In the genomic region with DNA sequence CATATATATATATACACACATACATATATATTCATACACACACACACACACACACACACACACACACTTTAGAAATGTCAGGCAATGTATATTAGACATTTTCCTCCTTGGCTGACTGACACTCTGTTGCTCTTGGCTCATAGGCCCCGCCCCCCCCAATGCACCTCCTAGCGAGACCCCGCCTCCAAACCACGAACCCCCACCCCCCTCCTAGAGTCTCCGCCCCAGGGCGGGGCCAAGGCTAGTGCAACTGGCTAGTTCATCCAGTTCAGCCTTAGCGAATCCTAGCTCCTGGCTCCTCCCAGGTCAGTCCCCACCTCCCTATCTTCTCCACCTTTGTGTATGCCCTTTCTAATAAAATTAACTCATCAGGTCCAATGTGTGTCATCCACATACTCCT, we compare ENCODE assay signal across 25 mouse cellular contexts. TPM values are rescaled to one million over a fixed set of nuclear protein-coding genes. Genes with fewer than 3 reads are reported as not detected.
DNase-seq lines count a peak whose midpoint lies in the region; ATAC-seq lines count a peak whose summit lies in the region.
"Had no signal": no experiment of that assay in that cellular context is flagged by ENCODE, and none has a peak within 500 bp of the region (broad histone marks: within the 10 kb centered on the region; RNA-seq: fewer than 3 reads in every experiment).

No protein-coding gene starts in this region.

- no peaks in the 10 kb centered on the region for H3K9me3 ChIP-seq in kidney, embryonic 15.5 days (replicated peaks)
- H3K9me3 ChIP-seq in liver, embryonic 13.5 days (replicated peaks) = no peaks in the 10 kb centered on the region
- H3K9me3 ChIP-seq: embryonic facial prominence, embryonic 15.5 days; heart, embryonic 15.5 days; hindbrain, embryonic 13.5 days; lung, embryonic 15.5 days; megakaryocyte, embryonic 14.5 days; midbrain, embryonic 15.5 days; neural tube, embryonic 12.5 days had no signal

- H3K4me1 ChIP-seq in kidney, embryonic 15.5 days = no peaks in the 10 kb centered on the region
- no peaks in the 10 kb centered on the region for H3K4me1 ChIP-seq in liver, embryonic 13.5 days (replicated peaks)
- H3K4me1 ChIP-seq: embryonic facial prominence, embryonic 15.5 days; heart, embryonic 15.5 days; hindbrain, embryonic 13.5 days; lung, embryonic 15.5 days; midbrain, embryonic 15.5 days; neural tube, embryonic 12.5 days had no signal

- DNase-seq in kidney, postnatal 4 days = no peak
- DNase-seq in 3134 (ENCODE audit: extremely low read depth, insufficient read length, low spot score) (peak; percentile 14), 416B (ENCODE audit: low read depth) (peak; percentile 3)
- DNase-seq in liver, embryonic 13.5 days = peak; percentile 1
- no peak for DNase-seq in urinary bladder, postnatal 4 days (ENCODE audit: low spot score in 2 of 2)
- DNase-seq in kidney, adult 18-20 months = no peak
- DNase-seq: adrenal gland, adult 2 months; cerebellum, adult 11-12 months; gastrocnemius, postnatal 36 days; heart, postnatal 36 days; kidney, adult 11 months; left cerebral cortex, postnatal 4 days; lung, postnatal 36 days; thymus, adult 2 months had no signal

- H3K27me3 ChIP-seq in kidney, embryonic 15.5 days = no peaks in the 10 kb centered on the region
- H3K27me3 ChIP-seq in liver, embryonic 13.5 days = no peaks in the 10 kb centered on the region
- H3K27me3 ChIP-seq: embryonic facial prominence, embryonic 15.5 days; heart, embryonic 15.5 days; hindbrain, embryonic 13.5 days; lung, embryonic 15.5 days; midbrain, embryonic 15.5 days; neural tube, embryonic 12.5 days had no signal

- H3K4me3 ChIP-seq in kidney, embryonic 15.5 days (replicated peaks) = no peak overlapping the region
- no peak overlapping the region for H3K4me3 ChIP-seq in liver, embryonic 13.5 days (replicated peaks)
- H3K4me3 ChIP-seq: embryonic facial prominence, embryonic 15.5 days; heart, embryonic 15.5 days; hindbrain, embryonic 13.5 days; lung, embryonic 15.5 days; megakaryocyte, embryonic 14.5 days; midbrain, embryonic 15.5 days; neural tube, embryonic 12.5 days had no signal

- ATAC-seq in kidney, embryonic 15.5 days (replicated peaks; ENCODE audit: low FRiP score) = 0 out of 2 replicates have a peak, but pooled peaks have one; percentile 36
- no peak for ATAC-seq in liver, embryonic 13.5 days (ENCODE audit: low read depth)
- ATAC-seq: forebrain, embryonic 16.5 days; midbrain, embryonic 15.5 days had no signal

- no peak overlapping the region for H3K9ac ChIP-seq in kidney, embryonic 15.5 days
- no peak overlapping the region for H3K9ac ChIP-seq in liver, embryonic 13.5 days
- H3K9ac ChIP-seq: embryonic facial prominence, embryonic 15.5 days; heart, embryonic 15.5 days; hindbrain, embryonic 13.5 days; liver, embryonic 14.5 days; lung, embryonic 15.5 days; midbrain, embryonic 15.5 days; neural tube, embryonic 12.5 days had no signal

- no peak overlapping the region for H3K4me2 ChIP-seq in kidney, embryonic 15.5 days
- H3K4me2 ChIP-seq in liver, embryonic 13.5 days = no peak overlapping the region
- H3K4me2 ChIP-seq: embryonic facial prominence, embryonic 15.5 days; heart, embryonic 15.5 days; hindbrain, embryonic 13.5 days; lung, embryonic 15.5 days; midbrain, embryonic 15.5 days; neural tube, embryonic 12.5 days had no signal

- no peak overlapping the region for H3K27ac ChIP-seq in kidney, embryonic 15.5 days
- H3K27ac ChIP-seq in liver, embryonic 13.5 days = no peak overlapping the region
- H3K27ac ChIP-seq: embryonic facial prominence, embryonic 15.5 days; heart, embryonic 15.5 days; hindbrain, embryonic 13.5 days; kidney, postnatal 0 days; liver, embryonic 14.5 days; lung, embryonic 15.5 days; midbrain, embryonic 15.5 days; neural tube, embryonic 12.5 days had no signal

- WGBS in kidney, embryonic 15.5 days = 84% methylated on average over 7 of the region's 7 CpGs
- WGBS in liver, embryonic 13.5 days (ENCODE audit: insufficient replicate concordance) = 62% methylated on average over 7 of the region's 7 CpGs

- no peaks in the 10 kb centered on the region for H3K36me3 ChIP-seq in kidney, embryonic 15.5 days
- H3K36me3 ChIP-seq in liver, embryonic 13.5 days = no peaks in the 10 kb centered on the region
- H3K36me3 ChIP-seq: embryonic facial prominence, embryonic 15.5 days; heart, embryonic 15.5 days; hindbrain, embryonic 13.5 days; lung, embryonic 15.5 days; midbrain, embryonic 15.5 days; neural tube, embryonic 12.5 days had no signal

RNA-seq across cellular contexts. Expression of gene Zbtb14, which starts 36.8 kb away (rescaled TPM):
- polyA plus RNA-seq in kidney, embryonic 15.5 days (2015; fragmentation: Nextera tagmentation; extraction: Ambion mirVana) = 24.0 and 26.0 TPM in 2 replicates
- 9.8 and 13.3 TPM in 2 replicates for polyA plus RNA-seq in liver, embryonic 13.5 days (2015; fragmentation: Nextera tagmentation; extraction: Ambion mirVana)

Comparison
In these comparisons a context has a peak if more than half of its experiments do, and no peak if none do; other contexts are left out.
1. DNase-seq: peak in 3134 (single experiment), 416B (single experiment) and liver, embryonic 13.5 days (single experiment); none in kidney, postnatal 4 days (0 of 2), urinary bladder, postnatal 4 days (0 of 2) and kidney, adult 18-20 months (single experiment).